Mouse (Mus musculus) gastrocnemius, postnatal 14 days (tissue): ENCODE measurements around the gene R3hdm1. TPM values are rescaled to one million over a fixed set of nuclear protein-coding genes. Genes with fewer than 3 reads are reported as not detected.

Source experiments
- DNase-seq: peaks from one replicate; pipeline ENCODE4 v3.0.0; 2021; ENCODE audit warnings: mixed read lengths
- intact Hi-C: fragments of 180-260 bp; cut with DNase I; formaldehyde crosslinking; loops from one replicate; pipeline ENCODE4 v1.15.1; 2025; ENCODE audit warnings: low total_unique reads
- long read RNA-seq, 2 experiments: library from polyadenylated mRNA; stranded (forward); transcript quantifications; one replicate each; pipeline ENCODE4 v2.0.0; 2021
- total RNA-seq, 2 experiments: library from RNA; stranded (reverse); gene quantifications; 2 replicates each; pipeline ENCODE4 v1.2.3; 2021

R3hdm1 gene
- total RNA-seq = 10 to 100 TPM; 44.9 to 57.4 TPM
- long read RNA-seq, experiment 1, full-length matches to known transcripts = 2 of 9 reads
- long read RNA-seq, experiment 1, partial matches to known transcripts = 3 of 9 reads
- long read RNA-seq, experiment 1, other reads (novel, unspliced or antisense) = 4 of 9 reads
- long read RNA-seq, experiment 2, full-length matches to known transcripts = 10 of 18 reads
- long read RNA-seq, experiment 2, partial matches to known transcripts = 2 of 18 reads
- long read RNA-seq, experiment 2, other reads (novel, unspliced or antisense) = 6 of 18 reads

GRCm38 (mm10) chr1:128102641-128103461 lies at the start of gene R3hdm1, which contains the start of gene Zranb3:
Gene R3hdm1 (plus strand): TSS chr1:128103301.
Gene Zranb3 (minus strand): TSS chr1:128103047.
- peak; percentile 93 for DNase-seq
- intact Hi-C loops = no loop called here

- DNase-seq = no peak
- intact Hi-C loops = no loop called here
Measured at GRCm38 (mm10) chr1:128057269-128057668, 45.8 kb upstream of the R3hdm1 start.

- DNase-seq = no peak
- intact Hi-C loops = no loop called here
Measured at GRCm38 (mm10) chr1:128058625-128059024, 44.5 kb upstream of the R3hdm1 start.

- intact Hi-C loops = no loop called here
- DNase-seq = no peak
Measured at GRCm38 (mm10) chr1:128060655-128061344, 42.3 kb upstream of the R3hdm1 start.

GRCm38 (mm10) chr1:128061401-128061800 lies 41.7 kb upstream of the R3hdm1 start:
- intact Hi-C loops = no loop called here
- no peak for DNase-seq

GRCm38 (mm10) chr1:128062167-128062566 lies 40.9 kb upstream of the R3hdm1 start:
- intact Hi-C loops = no loop called here
- DNase-seq = no peak

- DNase-seq = no peak
- intact Hi-C loops = no loop called here
Measured at GRCm38 (mm10) chr1:128064716-128065115, 38.4 kb upstream of the R3hdm1 start.

- intact Hi-C loops = no loop called here
- DNase-seq = no peak
Measured at GRCm38 (mm10) chr1:128068945-128069397, 34.1 kb upstream of the R3hdm1 start.

- intact Hi-C loops = no loop called here
- no peak for DNase-seq
Measured at GRCm38 (mm10) chr1:128070003-128070402, 33.1 kb upstream of the R3hdm1 start.

- intact Hi-C loops = no loop called here
- DNase-seq = no peak
Measured at GRCm38 (mm10) chr1:128073051-128073450, 30.1 kb upstream of the R3hdm1 start.

GRCm38 (mm10) chr1:128076791-128077479 lies 26.2 kb upstream of the R3hdm1 start:
- DNase-seq = no peak
- intact Hi-C loops = no loop called here

- DNase-seq = no peak
- intact Hi-C loops = no loop called here
Measured at GRCm38 (mm10) chr1:128077788-128078187, 25.3 kb upstream of the R3hdm1 start.

- DNase-seq = no peak
- intact Hi-C loops = no loop called here
Measured at GRCm38 (mm10) chr1:128078646-128079045, 24.5 kb upstream of the R3hdm1 start.

GRCm38 (mm10) chr1:128080936-128081696 lies 22.0 kb upstream of the R3hdm1 start:
- intact Hi-C loops = no loop called here
- no peak for DNase-seq

GRCm38 (mm10) chr1:128081873-128082272 lies 21.2 kb upstream of the R3hdm1 start:
- no peak for DNase-seq
- intact Hi-C loops = no loop called here

- intact Hi-C loops = no loop called here
- DNase-seq = peak; percentile 6
Measured at GRCm38 (mm10) chr1:128082800-128083199, 20.3 kb upstream of the R3hdm1 start.

GRCm38 (mm10) chr1:128094686-128095085 lies 8.4 kb upstream of the R3hdm1 start:
- no peak for DNase-seq
- intact Hi-C loops = no loop called here

- intact Hi-C loops = no loop called here
- DNase-seq = no peak
Measured at GRCm38 (mm10) chr1:128098309-128098708, 4.8 kb upstream of the R3hdm1 start.

GRCm38 (mm10) chr1:128102251-128102640 lies 855 bp upstream of the R3hdm1 start:
- peak; percentile 14 for DNase-seq
- intact Hi-C loops = no loop called here
